Mouse (Mus musculus) cerebellum, adult 2 months (tissue): ENCODE results near the gene Csrnp3.

Experiments used
- CTCF ChIP-seq: fragments of 200-500 bp; IDR thresholded peaks from 2 replicates; pipeline ENCODE4 v1.5.1; 2011; ENCODE audit warnings: low read depth, mild to moderate bottlenecking, control low read depth, low read length, moderate library complexity, borderline replicate concordance; ENCODE audit not compliant: insufficient read depth
- POLR2A ChIP-seq: fragments of 200-500 bp; IDR thresholded peaks from 2 replicates; pipeline ENCODE4 v1.6.1; 2011; ENCODE audit warnings: low read length, control low read depth, borderline replicate concordance; ENCODE audit not compliant: insufficient read depth

GRCm38 (mm10) chr2:65828699-65829098 is 16.9 kb upstream of the Csrnp3 start:
- TF ChIP-seq CTCF (no peak), POLR2A (no peak)
